Mouse (Mus musculus) G1E (cell line): ENCODE measurements around the gene Tarbp1. TPM values are rescaled to one million over a fixed set of nuclear protein-coding genes. Genes with fewer than 3 reads are reported as not detected.

ENCODE experiments used
- ATAC-seq: 2 replicates; pipeline ENCODE4 v1.8.0; 2016; ENCODE audit warnings: mild to moderate bottlenecking; ENCODE audit not compliant: insufficient number of reproducible peaks, poor library complexity, low FRiP score, severe bottlenecking; ENCODE audit errors: extremely low read depth
- DNase-seq: peaks from one replicate; pipeline ENCODE4 v3.0.0; 2012; ENCODE audit warnings: low spot score
- H3K27me3 ChIP-seq: 2 replicates; pipeline ENCODE4 v1.6.1; 2012; ENCODE audit warnings: mild to moderate bottlenecking, low read length, inconsistent platforms; ENCODE audit not compliant: insufficient read depth
- H3K36me3 ChIP-seq: replicated peaks from 2 replicates; pipeline ENCODE3; 2012; ENCODE audit warnings: mild to moderate bottlenecking, inconsistent platforms
- H3K4me1 ChIP-seq: 2 replicates; pipeline ENCODE4 v1.6.1; 2012; ENCODE audit warnings: low read depth, low read length, inconsistent platforms, mixed read lengths; ENCODE audit not compliant: insufficient read depth
- H3K4me3 ChIP-seq: 2 replicates; pipeline ENCODE4 v1.5.1; 2012; ENCODE audit warnings: low read depth, mild to moderate bottlenecking, inconsistent platforms, low read length, moderate library complexity, mixed read lengths
- H3K9me3 ChIP-seq: replicated peaks from 2 replicates; pipeline ENCODE4 v1.6.1; 2012; ENCODE audit warnings: inconsistent platforms
- CTCF ChIP-seq: IDR thresholded peaks from 2 replicates; pipeline ENCODE4 v1.5.1; 2012; ENCODE audit warnings: low read depth, low read length, inconsistent platforms, mixed read lengths
- GATA1 ChIP-seq: IDR thresholded peaks from 2 replicates; pipeline ENCODE4 v1.6.1; 2012; ENCODE audit warnings: borderline replicate concordance, low read length, inconsistent platforms, mixed read lengths
- GATA2 ChIP-seq: IDR thresholded peaks from 2 replicates; pipeline ENCODE4 v1.6.1; 2012; ENCODE audit warnings: low read depth, low read length, inconsistent platforms, borderline replicate concordance
- POLR2AphosphoS5 ChIP-seq: IDR thresholded peaks from 2 replicates; pipeline ENCODE4 v1.6.1; 2012; ENCODE audit warnings: low read depth, low read length, inconsistent platforms; ENCODE audit not compliant: insufficient replicate concordance
- TAL1 ChIP-seq: conservative IDR thresholded peaks from 2 replicates; pipeline ENCODE4 v1.6.1; 2012; ENCODE audit warnings: low read depth, low read length, inconsistent platforms, mixed read lengths
- polyA plus RNA-seq: library from polyadenylated mRNA; stranded (reverse); fragments of >175 nt; gene quantifications from 2 replicates; pipeline ENCODE4 v1.2.3, GENCODE M21; 2012
- total RNA-seq, 2 experiments: library from RNA; stranded (forward) in 1 of 2; stranded (reverse) in 1 of 2; fragments of 200-1000 nt in 1 of 2; fragments of >200 nt in 1 of 2; fragmentation: Nextera tagmentation in 1 of 2; gene quantifications; 2 replicates each; pipeline ENCODE4 v1.2.3; 2014 to 2017

The Tarbp1 gene
- total RNA-seq (2014; fragmentation: Nextera tagmentation) (1.7 and 2.6 TPM in 2 replicates), total RNA-seq (2017) (1.8 and 2.0 TPM in 2 replicates), polyA plus RNA-seq (0.84 and 1.4 TPM in 2 replicates)

DNA sequence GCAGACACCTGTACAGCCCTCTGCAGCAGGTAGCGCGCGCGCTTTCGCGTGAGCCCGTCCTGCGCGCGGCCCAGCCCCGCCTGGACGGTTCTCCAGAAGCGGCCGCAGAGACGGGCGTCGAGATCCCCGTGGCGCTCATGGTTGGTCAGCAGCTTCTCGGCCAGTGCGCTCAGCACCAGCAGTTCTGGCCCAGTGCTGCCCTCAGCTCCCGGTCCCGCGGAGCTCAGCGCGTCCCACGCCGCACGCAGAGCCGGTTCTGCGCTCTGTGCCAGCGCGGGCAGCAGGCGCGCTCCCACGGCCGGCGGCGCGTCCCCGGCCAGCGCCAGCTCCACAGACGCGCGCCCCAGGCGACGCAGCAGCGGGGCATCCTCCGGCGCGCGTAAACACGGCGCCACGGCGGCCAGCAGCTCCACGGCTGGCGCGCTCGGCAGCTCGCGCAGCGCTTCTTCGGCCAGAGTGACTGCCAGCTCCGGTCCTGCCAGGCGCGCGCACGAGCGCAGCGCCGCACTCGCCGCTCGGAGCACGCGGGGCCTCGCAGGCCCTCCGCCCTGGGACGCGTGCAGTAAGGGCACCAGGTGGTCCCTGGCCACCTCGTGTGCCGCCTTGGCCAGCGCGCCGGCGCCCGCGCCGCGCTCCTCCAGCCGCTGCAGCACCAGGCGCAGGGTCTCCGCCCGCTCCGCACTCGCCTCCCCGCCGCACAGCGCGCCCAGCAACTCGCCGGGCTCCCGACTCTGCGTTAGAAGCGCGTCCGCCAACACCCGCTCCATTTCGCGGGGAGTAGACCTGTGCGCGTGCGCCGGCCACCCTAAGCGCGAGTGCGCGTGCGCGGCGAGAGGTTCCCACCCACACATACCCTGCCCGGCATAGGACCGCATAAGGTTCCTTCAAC, at the start of gene Tarbp1:
TSS of gene Tarbp1 (minus strand) at position 767 of the 889 bp plus-strand sequence.
- DNase-seq (peak; percentile 59), ATAC-seq (no peak)
- Histone ChIP-seq H3K4me1 (peaks cover 17% of the 10 kb centered on the region), H3K4me3 (peak within 1 kb of the TSS; percentile 82), H3K9me3 (peaks cover 9% of the 10 kb centered on the region), H3K36me3 (peaks cover 9% of the 10 kb centered on the region), H3K27me3 (peaks cover 11% of the 10 kb centered on the region)
- no peak for TF ChIP-seq GATA1
- no peak for TF ChIP-seq CTCF
- TF ChIP-seq GATA2, result no peak
- TF ChIP-seq TAL1, result no peak
- TF ChIP-seq POLR2AphosphoS5, result no peak

DNA sequence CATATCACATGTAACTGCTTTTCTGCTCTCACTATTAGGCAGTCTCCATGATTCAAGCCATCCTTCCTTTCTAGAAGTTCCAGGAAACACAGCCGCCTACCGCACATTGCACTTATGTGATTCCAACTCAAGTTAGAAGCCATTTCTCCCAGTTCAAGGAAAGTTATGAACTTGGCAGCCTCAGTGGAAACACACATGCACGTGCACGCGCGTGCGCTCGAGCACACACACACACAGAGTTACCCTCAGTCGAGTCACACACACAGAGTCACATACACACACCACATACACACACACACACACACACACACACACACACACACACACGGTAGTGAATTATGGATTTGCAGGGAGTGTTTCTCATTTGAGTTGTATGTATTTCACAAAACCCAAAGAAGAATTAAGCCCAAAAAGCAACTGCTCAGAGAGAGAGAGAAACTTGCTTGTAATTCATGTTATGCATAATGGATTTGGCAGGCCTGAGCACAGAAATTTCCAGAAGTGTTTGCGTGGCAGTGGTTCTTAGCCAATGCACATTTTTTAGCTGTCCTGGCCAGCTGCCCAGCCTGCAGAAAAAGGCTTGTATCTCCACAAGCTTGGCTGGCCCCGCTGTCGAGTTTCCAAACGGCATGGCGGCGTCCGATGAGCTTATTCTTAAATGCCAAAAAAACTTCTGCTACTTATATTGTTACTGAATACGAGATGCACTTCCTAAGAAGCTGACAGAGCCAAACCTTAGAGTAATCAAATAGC, 49.5 kb upstream of the Tarbp1 start:
- H3K36me3 ChIP-seq, result no peaks in the 10 kb centered on the region
- DNase-seq (no peak), ATAC-seq (no peak)
- TF ChIP-seq TAL1 (no peak), CTCF (no peak), GATA1 (no peak), POLR2AphosphoS5 (no peak), GATA2 (no peak)
- H3K4me3 ChIP-seq, result no peak overlapping the region
- H3K9me3 ChIP-seq, result no peaks in the 10 kb centered on the region
- H3K27me3 ChIP-seq, result peaks cover 10% of the 10 kb centered on the region
- no peaks in the 10 kb centered on the region for H3K4me1 ChIP-seq

DNA sequence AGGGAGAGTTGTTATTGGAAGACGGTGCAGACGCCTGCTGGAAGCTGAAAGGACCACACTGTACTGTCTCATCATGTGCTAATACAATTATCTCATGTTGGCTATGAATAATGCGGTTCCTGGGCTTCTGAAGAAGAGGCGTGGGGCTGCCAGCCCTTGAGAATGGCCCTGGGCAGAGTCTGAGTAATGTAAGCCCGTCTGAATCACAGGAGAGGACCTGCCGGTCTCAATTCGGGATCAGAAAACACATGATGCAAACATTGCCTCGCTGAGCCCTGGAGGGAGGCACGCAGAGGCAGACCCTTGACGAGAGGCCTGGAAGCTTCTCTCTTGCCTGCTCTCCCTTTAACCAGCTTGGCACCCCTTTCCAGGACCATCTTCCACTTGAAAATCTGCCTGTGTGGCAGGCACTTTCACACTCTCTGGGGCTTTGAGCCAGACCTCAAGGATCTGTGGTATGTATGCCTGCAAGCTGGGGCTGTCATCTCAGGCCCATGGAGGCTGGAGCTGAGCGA, 48.3 kb upstream of the Tarbp1 start:
- Histone ChIP-seq H3K36me3 (no peaks in the 10 kb centered on the region), H3K4me3 (no peak overlapping the region), H3K9me3 (no peaks in the 10 kb centered on the region), H3K4me1 (no peaks in the 10 kb centered on the region), H3K27me3 (peaks cover 7% of the 10 kb centered on the region)
- ATAC-seq (no peak), DNase-seq (no peak)
- TF ChIP-seq CTCF, result no peak
- no peak for TF ChIP-seq POLR2AphosphoS5
- TF ChIP-seq TAL1, result no peak
- no peak for TF ChIP-seq GATA1
- no peak for TF ChIP-seq GATA2

DNA sequence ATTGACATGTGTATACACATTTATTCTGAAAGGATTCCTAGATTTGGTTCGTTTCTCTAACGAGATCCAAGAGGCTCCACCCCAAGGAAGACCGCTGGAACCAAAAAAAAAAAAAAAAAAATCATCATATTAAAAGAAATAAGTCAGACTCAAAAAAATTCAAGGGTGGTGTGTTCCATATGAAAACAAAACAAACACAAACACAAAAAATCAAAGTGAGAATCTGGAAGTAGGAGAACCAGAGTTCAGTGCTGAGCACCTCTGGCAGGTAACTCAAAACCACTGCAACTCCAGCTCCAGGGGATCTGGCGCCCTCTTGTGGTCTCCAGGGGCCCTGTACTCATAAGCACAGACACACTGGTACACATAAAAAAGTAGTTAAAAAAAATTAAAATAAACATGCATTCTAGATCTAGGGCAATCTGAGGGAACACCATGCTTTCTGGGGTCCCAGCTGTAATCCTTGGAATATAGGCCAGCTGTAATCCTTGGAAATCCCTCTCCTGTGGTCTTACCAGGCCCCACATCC, 44.6 kb upstream of the Tarbp1 start:
- H3K4me3 ChIP-seq, result no peak overlapping the region
- H3K9me3 ChIP-seq, result no peaks in the 10 kb centered on the region
- peaks cover 7% of the 10 kb centered on the region for H3K27me3 ChIP-seq
- H3K4me1 ChIP-seq, result no peaks in the 10 kb centered on the region
- no peak for ATAC-seq
- TF ChIP-seq TAL1 (no peak), POLR2AphosphoS5 (no peak), CTCF (no peak), GATA1 (no peak), GATA2 (no peak)
- H3K36me3 ChIP-seq, result no peaks in the 10 kb centered on the region
- no peak for DNase-seq

- no peak overlapping the region for H3K4me3 ChIP-seq
- H3K4me1 ChIP-seq, result no peaks in the 10 kb centered on the region
- TF ChIP-seq GATA2 (no peak), GATA1 (no peak), POLR2AphosphoS5 (no peak), CTCF (no peak), TAL1 (no peak)
- H3K27me3 ChIP-seq, result no peaks in the 10 kb centered on the region
- H3K36me3 ChIP-seq, result no peaks in the 10 kb centered on the region
- DNase-seq, result no peak
- no peaks in the 10 kb centered on the region for H3K9me3 ChIP-seq
- no peak for ATAC-seq
Observed at GRCm38 (mm10) chr8:126516620-126517577, 42.0 kb upstream of the Tarbp1 start.
